Mouse (Mus musculus) olfactory bulb, adult 2 months (tissue): Measurements from ENCODE around the gene Ube4b.

ENCODE experiments used
- CTCF ChIP-seq: fragments of 200-500 bp; IDR thresholded peaks from 2 replicates; pipeline ENCODE4 v1.5.1; 2012; ENCODE audit warnings: low read depth, mild to moderate bottlenecking, low read length, moderate library complexity; ENCODE audit not compliant: insufficient read depth
- POLR2A ChIP-seq: fragments of 200-500 bp; IDR thresholded peaks from 2 replicates; pipeline ENCODE4 v1.6.1; 2012; ENCODE audit warnings: mild to moderate bottlenecking, low read depth, low read length, moderate library complexity; ENCODE audit not compliant: insufficient read depth

- TF ChIP-seq CTCF (no peak), POLR2A (no peak)
These were observed 28.3 kb downstream of the Ube4b start for GRCm38 (mm10) chr4:149398181-149398735.
